ENCODE assay signal across 8 mouse cellular contexts in genomic region chr6:145211376-145212305, GRCm38 (mm10). TPM values are rescaled to one million over a fixed set of nuclear protein-coding genes. Genes with fewer than 3 reads are reported as not detected.
DNase-seq lines count a peak whose midpoint lies in the region; ATAC-seq lines count a peak whose summit lies in the region.

No protein-coding gene starts in this region.

- peak overlapping the region; percentile 93 for H3K27ac ChIP-seq in forebrain, embryonic 15.5 days (replicated peaks)
- H3K27ac ChIP-seq in liver, embryonic 16.5 days (ENCODE audit: low read length) = peak overlapping the region; percentile 86

- H3K9ac ChIP-seq in forebrain, embryonic 15.5 days (replicated peaks) = peak overlapping the region; percentile 69
- H3K9ac ChIP-seq in liver, embryonic 16.5 days (ENCODE audit: low read depth, low read length) = peak overlapping the region; percentile 89

- WGBS in forebrain, embryonic 15.5 days = 5% methylated on average over 21 of the region's 21 CpGs
- 1% methylated on average over 21 of the region's 21 CpGs for WGBS in liver, embryonic 16.5 days (ENCODE audit: insufficient replicate concordance)

- no peaks in the 10 kb centered on the region for H3K36me3 ChIP-seq in forebrain, embryonic 15.5 days
- H3K36me3 ChIP-seq in liver, embryonic 16.5 days (ENCODE audit: control insufficient read depth, insufficient read depth) = peaks cover 2% of the 10 kb centered on the region; the same call in 1 of the 2 replicates

- H3K4me3 ChIP-seq in forebrain, embryonic 15.5 days = peak overlapping the region; percentile 70
- peak overlapping the region; percentile 80 for H3K4me3 ChIP-seq in liver, embryonic 16.5 days (ENCODE audit: low read depth, low read length)

- no peaks in the 10 kb centered on the region for H3K9me3 ChIP-seq in forebrain, embryonic 15.5 days
- H3K9me3 ChIP-seq in liver, embryonic 16.5 days (replicated peaks; ENCODE audit: control insufficient read depth, low read length) = no peaks in the 10 kb centered on the region

- peaks cover 17% of the 10 kb centered on the region for H3K4me1 ChIP-seq in forebrain, embryonic 15.5 days
- H3K4me1 ChIP-seq in liver, embryonic 16.5 days (ENCODE audit: control insufficient read depth, low read depth, low read length) = peaks cover 11% of the 10 kb centered on the region

- peak; percentile 5; the same call in 1 of the 2 replicates for ATAC-seq in cerebellum, adult (ENCODE audit: insufficient number of reproducible peaks, low FRiP score, low TSS enrichment)
- ATAC-seq in forebrain, embryonic 15.5 days (replicated peaks) = peak; percentile 7
- ATAC-seq in liver, embryonic 16.5 days (ENCODE audit: low read depth) = no peak
- ATAC-seq in monocyte, adult 5-6 weeks (replicated peaks; ENCODE audit: insufficient number of reproducible peaks, low FRiP score, low TSS enrichment, poor library complexity, severe bottlenecking) = no peak

- no peaks in the 10 kb centered on the region for H3K27me3 ChIP-seq in forebrain, embryonic 15.5 days
- no peaks in the 10 kb centered on the region for H3K27me3 ChIP-seq in liver, embryonic 16.5 days (ENCODE audit: control insufficient read depth, insufficient read depth, low read depth, low read length)

- H3K4me2 ChIP-seq in forebrain, embryonic 15.5 days (replicated peaks) = peak overlapping the region; percentile 56
- H3K4me2 ChIP-seq in liver, embryonic 16.5 days (ENCODE audit: low read depth, low read length) = peak overlapping the region; percentile 89

- DNase-seq in cerebellum, adult 11 months = no peak
- DNase-seq in retina, adult 2 months (ENCODE audit: low read depth, low spot score) = peak; percentile 4
- no peak for DNase-seq in retina, postnatal 1 day
- DNase-seq in ovary, postnatal 10 days (ENCODE audit: low spot score) = no peak

RNA-seq across cellular contexts. Expression of gene Etfrf1, which starts 0.7 kb away (rescaled TPM):
- polyA plus RNA-seq in forebrain, embryonic 15.5 days (2015; fragmentation: Nextera tagmentation; extraction: Ambion mirVana) = 27.1 and 27.7 TPM in 2 replicates
- polyA plus RNA-seq in liver, embryonic 16.5 days (2015; fragmentation: Nextera tagmentation; extraction: Ambion mirVana) = 18.6 and 19.9 TPM in 2 replicates
- 18.3 to 22.7 TPM (median 19.3 TPM) in 3 replicates for total RNA-seq in monocyte, adult 5-6 weeks (2017)

RNA-seq across cellular contexts. Expression of gene Casc1, which starts 0.8 kb away (rescaled TPM):
- polyA plus RNA-seq in forebrain, embryonic 15.5 days (2015; fragmentation: Nextera tagmentation; extraction: Ambion mirVana) = 0.65 and 0.98 TPM in 2 replicates
- polyA plus RNA-seq in liver, embryonic 16.5 days (2015; fragmentation: Nextera tagmentation; extraction: Ambion mirVana) = 0.12 and 0.13 TPM in 2 replicates
- 1.7 to 3.1 TPM (median 2.9 TPM) in 3 replicates for total RNA-seq in monocyte, adult 5-6 weeks (2017)

RNA-seq across cellular contexts. Expression of gene Kras, which starts 38.4 kb away (rescaled TPM):
- polyA plus RNA-seq in forebrain, embryonic 15.5 days (2015; fragmentation: Nextera tagmentation; extraction: Ambion mirVana) = 123 and 125 TPM in 2 replicates
- 41.1 and 44.1 TPM in 2 replicates for polyA plus RNA-seq in liver, embryonic 16.5 days (2015; fragmentation: Nextera tagmentation; extraction: Ambion mirVana)
- total RNA-seq in monocyte, adult 5-6 weeks (2017) = 80.5 to 105 TPM (median 99.5 TPM) in 3 replicates

Comparison
In these comparisons a context has a peak if more than half of its experiments do, and no peak if none do; other contexts are left out.
1. ATAC-seq: peak in cerebellum, adult (single experiment) and forebrain, embryonic 15.5 days (single experiment); none in liver, embryonic 16.5 days (single experiment) and monocyte, adult 5-6 weeks (single experiment).